Mouse (Mus musculus) limb, embryonic 11.5 days (tissue): ENCODE measurements at regions not wholly inside any gene's neighbourhood (a gene's known extent, or its start where the extent isn't known, plus 50 kb on each side); places are given as distances from the start of the nearest gene placed in this dataset.

Source experiments
- ATAC-seq: fragments of 200-750 bp; cut with Nextera tagmentation; 2 replicates; pipeline ENCODE4 v1.8.0; 2017; ENCODE audit warnings: low read depth; ENCODE audit not compliant: insufficient number of reproducible peaks, low FRiP score, low TSS enrichment
- DNase-seq: peaks from one replicate; pipeline ENCODE4 v3.0.0-alpha.2; 2015; ENCODE audit warnings: low spot score
- H3K27ac ChIP-seq: fragments of 300-500 bp; sonication (generic); replicated peaks from 2 replicates; pipeline ENCODE4 v1.5.1; 2014; ENCODE audit warnings: low read depth, mild to moderate bottlenecking, low read length
- H3K27me3 ChIP-seq: fragments of 300-500 bp; sonication (generic); 2 replicates; pipeline ENCODE4 v1.6.1; 2014; ENCODE audit warnings: mild to moderate bottlenecking, low read length, mixed read lengths; ENCODE audit not compliant: control insufficient read depth, insufficient read depth
- H3K36me3 ChIP-seq: fragments of 300-500 bp; sonication (generic); 2 replicates; pipeline ENCODE4 v1.6.1; 2014; ENCODE audit warnings: mild to moderate bottlenecking, low read length, moderate library complexity, mixed read lengths; ENCODE audit not compliant: control insufficient read depth, insufficient read depth
- H3K4me1 ChIP-seq: fragments of 300-500 bp; sonication (generic); 2 replicates; pipeline ENCODE4 v1.6.1; 2014; ENCODE audit warnings: low read length, mixed read lengths; ENCODE audit not compliant: control insufficient read depth, insufficient read depth
- H3K4me2 ChIP-seq: fragments of 300-500 bp; sonication (generic); 2 replicates; pipeline ENCODE4 v1.6.1; 2014; ENCODE audit warnings: low read depth, mild to moderate bottlenecking, moderate library complexity; ENCODE audit not compliant: severe bottlenecking
- H3K4me3 ChIP-seq: fragments of 300-500 bp; sonication (generic); 2 replicates; pipeline ENCODE4 v1.5.1; 2014; ENCODE audit warnings: low read depth, low read length
- H3K9ac ChIP-seq: fragments of 300-500 bp; sonication (generic); 2 replicates; pipeline ENCODE4 v1.6.1; 2014; ENCODE audit warnings: mild to moderate bottlenecking, low read length
- H3K9me3 ChIP-seq: fragments of 300-500 bp; sonication (generic); 2 replicates; pipeline ENCODE4 v1.6.1; 2016; ENCODE audit warnings: low read length; ENCODE audit not compliant: control insufficient read depth
- WGBS: fragments of 180-500 bp; shearing (Covaris S2); extraction: QIAGEN DNeasy Blood & Tissue Kit; methylation state at CpG from one replicate; pipeline ENCODE4 v1.1.7; 2014; 5-methylcytosine and 5-hydroxymethylcytosine counted together

- H3K27ac ChIP-seq, result no peak overlapping the region
- ATAC-seq, result no peak
- 88% methylated on average over 1 of the region's 1 CpGs for WGBS
- no peak overlapping the region for H3K9ac ChIP-seq
- no peak for DNase-seq
- no peaks in the 10 kb centered on the region for H3K9me3 ChIP-seq
- no peaks in the 10 kb centered on the region for H3K4me1 ChIP-seq
- no peak overlapping the region for H3K4me3 ChIP-seq
- H3K4me2 ChIP-seq, result no peak overlapping the region
- no peaks in the 10 kb centered on the region for H3K27me3 ChIP-seq
- no peaks in the 10 kb centered on the region for H3K36me3 ChIP-seq
Observed at GRCm38 (mm10) chr9:83059083-83059482, 83.8 kb upstream of the Phip start.

- Histone ChIP-seq H3K9ac (no peak overlapping the region), H3K4me2 (no peak overlapping the region), H3K4me3 (no peak overlapping the region), H3K27me3 (no peaks in the 10 kb centered on the region), H3K36me3 (no peaks in the 10 kb centered on the region), H3K9me3 (no peaks in the 10 kb centered on the region), H3K27ac (no peak overlapping the region), H3K4me1 (no peaks in the 10 kb centered on the region)
- ATAC-seq (no peak), DNase-seq (no peak)
- WGBS, result 94% methylated on average over 4 of the region's 4 CpGs
Observed at GRCm38 (mm10) chr9:83056208-83056607, 80.9 kb upstream of the Phip start.

- H3K27ac ChIP-seq, result no peak overlapping the region
- DNase-seq (no peak), ATAC-seq (no peak)
- H3K36me3 ChIP-seq, result no peaks in the 10 kb centered on the region
- H3K9me3 ChIP-seq, result no peaks in the 10 kb centered on the region
- H3K4me1 ChIP-seq, result 0 out of 2 replicates have a peak, but pooled peaks cover 4% of the 10 kb centered on the region
- WGBS, result 82% methylated on average over 7 of the region's 7 CpGs
- H3K9ac ChIP-seq, result no peak overlapping the region
- H3K4me3 ChIP-seq, result no peak overlapping the region
- no peak overlapping the region for H3K4me2 ChIP-seq
- no peaks in the 10 kb centered on the region for H3K27me3 ChIP-seq
Observed at GRCm38 (mm10) chr9:83051666-83052065, 76.3 kb upstream of the Phip start.

- Histone ChIP-seq H3K9me3 (no peaks in the 10 kb centered on the region), H3K4me1 (0 out of 2 replicates have a peak, but pooled peaks cover 4% of the 10 kb centered on the region), H3K4me2 (no peak overlapping the region), H3K4me3 (no peak overlapping the region), H3K27me3 (no peaks in the 10 kb centered on the region), H3K27ac (no peak overlapping the region), H3K9ac (no peak overlapping the region), H3K36me3 (no peaks in the 10 kb centered on the region)
- ATAC-seq (peak; percentile 51; the same call in 1 of the 2 replicates), DNase-seq (peak; percentile 55)
- 35% methylated on average over 12 of the region's 12 CpGs for WGBS
Observed at GRCm38 (mm10) chr9:83047567-83048238, 72.4 kb upstream of the Phip start.

- Histone ChIP-seq H3K36me3 (no peaks in the 10 kb centered on the region), H3K9me3 (no peaks in the 10 kb centered on the region), H3K9ac (no peak overlapping the region), H3K27me3 (no peaks in the 10 kb centered on the region), H3K27ac (no peak overlapping the region), H3K4me1 (0 out of 2 replicates have a peak, but pooled peaks cover 4% of the 10 kb centered on the region), H3K4me2 (no peak overlapping the region), H3K4me3 (no peak overlapping the region)
- DNase-seq (no peak), ATAC-seq (no peak)
- WGBS, result 79% methylated on average over 3 of the region's 3 CpGs
Observed at GRCm38 (mm10) chr9:83046035-83046434, 70.7 kb upstream of the Phip start.

- Histone ChIP-seq H3K4me3 (no peak overlapping the region), H3K4me2 (no peak overlapping the region), H3K27me3 (no peaks in the 10 kb centered on the region), H3K36me3 (no peaks in the 10 kb centered on the region), H3K4me1 (0 out of 2 replicates have a peak, but pooled peaks cover 4% of the 10 kb centered on the region), H3K9me3 (no peaks in the 10 kb centered on the region), H3K27ac (no peak overlapping the region), H3K9ac (no peak overlapping the region)
- no peak for DNase-seq
- ATAC-seq, result no peak
Observed at GRCm38 (mm10) chr9:83043790-83044189, 68.5 kb upstream of the Phip start.

- no peak overlapping the region for H3K4me3 ChIP-seq
- no peak overlapping the region for H3K27ac ChIP-seq
- no peaks in the 10 kb centered on the region for H3K36me3 ChIP-seq
- H3K9me3 ChIP-seq, result no peaks in the 10 kb centered on the region
- no peak for DNase-seq
- H3K27me3 ChIP-seq, result no peaks in the 10 kb centered on the region
- no peak for ATAC-seq
- no peaks in the 10 kb centered on the region for H3K4me1 ChIP-seq
- no peak overlapping the region for H3K9ac ChIP-seq
- 95% methylated on average over 3 of the region's 3 CpGs for WGBS
- H3K4me2 ChIP-seq, result no peak overlapping the region
Observed at GRCm38 (mm10) chr9:83041345-83041744, 66.0 kb upstream of the Phip start.

GRCm38 (mm10) chr9:83040686-83041085 lies 65.4 kb upstream of the Phip start:
- Histone ChIP-seq H3K27ac (no peak overlapping the region), H3K4me1 (no peaks in the 10 kb centered on the region), H3K36me3 (no peaks in the 10 kb centered on the region), H3K9me3 (no peaks in the 10 kb centered on the region), H3K4me2 (no peak overlapping the region), H3K27me3 (no peaks in the 10 kb centered on the region), H3K4me3 (no peak overlapping the region), H3K9ac (no peak overlapping the region)
- no peak for DNase-seq
- WGBS, result 62% methylated on average over 4 of the region's 4 CpGs
- no peak for ATAC-seq
